Mouse (Mus musculus) pancreas, adult 10 weeks (tissue): Measurements from ENCODE around the gene Lyplal1. TPM values are rescaled to one million over a fixed set of nuclear protein-coding genes. Genes with fewer than 3 reads are reported as not detected.

Source experiments
- polyA plus RNA-seq: library from polyadenylated mRNA; stranded (reverse); fragments of 350-450 nt; fragmentation: Illumina TruSeq; extraction: RNeasy Lipid Tissue Mini Kit (QIAGEN cat#74804); gene quantifications from one replicate; pipeline ENCODE4 v1.2.3, GENCODE M21; 2015; ENCODE audit warnings: low read depth, low replicate concordance; ENCODE audit not compliant: insufficient read depth

Lyplal1 gene
- polyA plus RNA-seq, result 3.0 TPM

GRCm38 (mm10) chr1:186116701-186117488, at the start of gene Lyplal1:
Gene Lyplal1, minus strand, starts transcription at chr1:186117310.

